Mouse (Mus musculus): ENCODE data around the gene L2hgdh.

Gene L2hgdh

GRCm38 (mm10) chr12:69724711-69725460 lies at the start of gene L2hgdh, which contains the start of gene Atp5s:
TSS of gene L2hgdh (minus strand) at chr12:69724873.
TSS of gene Atp5s (plus strand) at chr12:69724950.
- peak; percentile 98 for DNase-seq

GRCm38 (mm10) chr12:69768841-69769240 lies 44.2 kb upstream of the L2hgdh start:
- no peak for DNase-seq

- DNase-seq = no peak
Observed at GRCm38 (mm10) chr12:69767476-69768258, 43.0 kb upstream of the L2hgdh start.

GRCm38 (mm10) chr12:69766185-69766904 lies 41.7 kb upstream of the L2hgdh start:
- DNase-seq = peak; percentile 34

GRCm38 (mm10) chr12:69765543-69765942 lies 40.9 kb upstream of the L2hgdh start:
- no peak for DNase-seq

GRCm38 (mm10) chr12:69761603-69762002 lies 36.9 kb upstream of the L2hgdh start:
- no peak for DNase-seq

GRCm38 (mm10) chr12:69760743-69761406 lies 36.2 kb upstream of the L2hgdh start:
- no peak for DNase-seq

GRCm38 (mm10) chr12:69760014-69760413 lies 35.3 kb upstream of the L2hgdh start:
- DNase-seq = no peak

- DNase-seq = no peak
Observed at GRCm38 (mm10) chr12:69759267-69759885, 34.7 kb upstream of the L2hgdh start.

GRCm38 (mm10) chr12:69758221-69759185 lies 33.8 kb upstream of the L2hgdh start:
- peak; percentile 70 for DNase-seq

GRCm38 (mm10) chr12:69757418-69758141 lies 32.9 kb upstream of the L2hgdh start:
- DNase-seq = peak; percentile 93

- no peak for DNase-seq
Observed at GRCm38 (mm10) chr12:69756015-69756414, 31.3 kb upstream of the L2hgdh start.

- no peak for DNase-seq
Observed at GRCm38 (mm10) chr12:69753936-69754335, 29.3 kb upstream of the L2hgdh start.

GRCm38 (mm10) chr12:69751864-69752341 lies 27.2 kb upstream of the L2hgdh start:
- peak; percentile 38 for DNase-seq

GRCm38 (mm10) chr12:69744138-69744537 lies 19.5 kb upstream of the L2hgdh start:
- DNase-seq = no peak

- DNase-seq = no peak
Observed at GRCm38 (mm10) chr12:69741965-69742364, 17.3 kb upstream of the L2hgdh start.

- DNase-seq = no peak
Observed at GRCm38 (mm10) chr12:69733923-69734322, 9.2 kb upstream of the L2hgdh start.

GRCm38 (mm10) chr12:69733518-69733917 lies 8.8 kb upstream of the L2hgdh start:
- peak; percentile 34 for DNase-seq

- no peak for DNase-seq
Observed at GRCm38 (mm10) chr12:69732221-69732620, 7.5 kb upstream of the L2hgdh start.

- DNase-seq = no peak
Observed at GRCm38 (mm10) chr12:69730306-69730705, 5.6 kb upstream of the L2hgdh start.

All from lung, postnatal 10 days (tissue).